Mouse (Mus musculus): ENCODE measurements at regions not wholly inside any gene's neighbourhood (a gene's known extent, or its start where the extent isn't known, plus 50 kb on each side); places are given as distances from the start of the nearest gene placed in this dataset.

- no peak for TF ChIP-seq CTCF (IDR thresholded peaks at IDR 0.05; ENCODE audit: borderline replicate concordance, extremely low read depth, insufficient read depth, insufficient read length)
- no peak for TF ChIP-seq POLR2A (IDR thresholded peaks at IDR 0.05; ENCODE audit: borderline replicate concordance, extremely low read depth, insufficient read depth, insufficient read length, poor library complexity, severe bottlenecking)
Observed at GRCm38 (mm10) chr5:121061688-121062087, 51.8 kb upstream of the Rph3a start.
